Mouse (Mus musculus): ENCODE results near the gene Clec4d. TPM values are rescaled to one million over a fixed set of nuclear protein-coding genes. Genes with fewer than 3 reads are reported as not detected.
"Not testable (repeated sequence)": the region's sequence is repeated elsewhere in the genome, so short reads cannot be mapped to it uniquely, and the experiment has no call there.

Gene Clec4d
- not detected for total RNA-seq (2021)
- long read RNA-seq = 0 reads

- no peak for DNase-seq (ENCODE audit: low spot score in 2 of 2)
Observed at GRCm38 (mm10) chr6:123261555-123262161, at the start of gene Clec4d. Gene Clec4d (plus strand): TSS chr6:123262111.

GRCm38 (mm10) chr6:123227519-123228166 lies 34.3 kb upstream of the Clec4d start:
- DNase-seq (ENCODE audit: low spot score in 2 of 2) = no peak

GRCm38 (mm10) chr6:123229644-123230043 lies 32.3 kb upstream of the Clec4d start, which contains the start of gene Clec4n:
Gene Clec4n (plus strand): TSS chr6:123229843.
- DNase-seq (ENCODE audit: low spot score in 2 of 2) = no peak

- no peak for DNase-seq (ENCODE audit: low spot score in 2 of 2)
Observed at GRCm38 (mm10) chr6:123231149-123231548, 30.8 kb upstream of the Clec4d start.

GRCm38 (mm10) chr6:123237582-123237981 lies 24.3 kb upstream of the Clec4d start:
- DNase-seq (ENCODE audit: low spot score in 2 of 2) = no peak

GRCm38 (mm10) chr6:123244201-123244600 lies 17.7 kb upstream of the Clec4d start:
- DNase-seq (ENCODE audit: low spot score in 2 of 2) = no peak

- DNase-seq (ENCODE audit: low spot score in 2 of 2) = not testable (repeated sequence)
Observed at GRCm38 (mm10) chr6:123248862-123249261, 13.0 kb upstream of the Clec4d start.

GRCm38 (mm10) chr6:123252735-123253134 lies 9.2 kb upstream of the Clec4d start:
- DNase-seq (ENCODE audit: low spot score in 2 of 2) = no peak

- no peak for DNase-seq (ENCODE audit: low spot score in 2 of 2)
Observed at GRCm38 (mm10) chr6:123258946-123259345, 3.0 kb upstream of the Clec4d start.

GRCm38 (mm10) chr6:123259889-123260603 lies 1.9 kb upstream of the Clec4d start:
- no peak for DNase-seq (ENCODE audit: low spot score in 2 of 2)

- no peak for DNase-seq (ENCODE audit: low spot score in 2 of 2)
Observed at GRCm38 (mm10) chr6:123260868-123261267, 1.0 kb upstream of the Clec4d start.

GRCm38 (mm10) chr6:123264194-123264593 lies 2.3 kb downstream of the Clec4d start:
- DNase-seq (ENCODE audit: low spot score in 2 of 2) = no peak

GRCm38 (mm10) chr6:123265809-123266208 lies 3.9 kb downstream of the Clec4d start:
- DNase-seq (ENCODE audit: low spot score in 2 of 2) = no peak

- no peak for DNase-seq (ENCODE audit: low spot score in 2 of 2)
Observed at GRCm38 (mm10) chr6:123266945-123267344, 5.0 kb downstream of the Clec4d start.

GRCm38 (mm10) chr6:123279443-123279842 lies 17.5 kb downstream of the Clec4d start:
- DNase-seq (ENCODE audit: low spot score in 2 of 2) = no peak

GRCm38 (mm10) chr6:123286311-123286710 lies 24.4 kb downstream of the Clec4d start:
- DNase-seq (ENCODE audit: low spot score in 2 of 2) = no peak

- DNase-seq (ENCODE audit: low spot score in 2 of 2) = no peak
Observed at GRCm38 (mm10) chr6:123288931-123289330, 27.0 kb downstream of the Clec4d start.

GRCm38 (mm10) chr6:123289753-123290152 lies 27.8 kb downstream of the Clec4d start, which contains the start of gene Clec4e:
Gene Clec4e (minus strand): TSS chr6:123289870.
- DNase-seq (ENCODE audit: low spot score in 2 of 2) = no peak

GRCm38 (mm10) chr6:123292751-123293400 lies 31.0 kb downstream of the Clec4d start:
- no peak for DNase-seq (ENCODE audit: low spot score in 2 of 2)

- not testable (repeated sequence) for DNase-seq (ENCODE audit: low spot score in 2 of 2)
Observed at GRCm38 (mm10) chr6:123293509-123293908, 31.6 kb downstream of the Clec4d start.

- DNase-seq (ENCODE audit: low spot score in 2 of 2) = no peak
Observed at GRCm38 (mm10) chr6:123296687-123297086, 34.8 kb downstream of the Clec4d start.

- not testable (repeated sequence) for DNase-seq (ENCODE audit: low spot score in 2 of 2)
Observed at GRCm38 (mm10) chr6:123306315-123306714, 44.4 kb downstream of the Clec4d start.
